Mouse (Mus musculus): ENCODE measurements around the gene App. TPM values are rescaled to one million over a fixed set of nuclear protein-coding genes. Genes with fewer than 3 reads are reported as not detected.

Gene App
- total RNA-seq, 2 experiments from 2014 or later, result 1,175 to 1,228 TPM

- Histone ChIP-seq H3K27ac (peak overlapping the region; percentile 25; the same call in 1 of the 2 replicates), H3K4me3 (no peak overlapping the region)
- no peak for TF ChIP-seq CTCF (conservative IDR thresholded peaks at IDR 0.05)
- no peak for DNase-seq (ENCODE audit: low spot score in 2 of 2)
These were observed 7.4 kb downstream of the App start for GRCm38 (mm10) chr16:85166205-85166604.

DNA sequence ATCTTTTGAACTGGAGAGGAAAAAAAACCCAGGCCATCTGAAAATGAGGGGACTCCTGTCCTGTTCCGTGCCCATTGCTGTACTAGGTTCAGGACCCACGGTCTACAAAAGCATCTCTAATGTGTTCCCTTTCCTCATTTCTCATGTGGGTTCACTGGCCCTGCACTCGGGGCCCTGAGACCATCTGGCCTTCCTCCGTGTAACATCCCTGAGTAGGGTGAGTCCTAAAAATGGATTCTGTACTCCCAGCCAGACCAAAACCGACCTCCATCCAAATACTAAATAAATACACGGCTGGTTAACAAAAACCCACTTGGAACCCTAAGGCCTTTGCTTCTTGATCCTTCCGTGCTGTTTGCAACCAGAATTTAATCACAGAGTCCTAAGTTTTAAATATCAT, 7.9 kb downstream of the App start:
- DNase-seq (ENCODE audit: low spot score in 2 of 2), result no peak
- no peak for TF ChIP-seq CTCF (conservative IDR thresholded peaks at IDR 0.05)
- no peak overlapping the region for H3K4me3 ChIP-seq
- H3K27ac ChIP-seq, result peak overlapping the region; percentile 25; the same call in 1 of the 2 replicates

DNA sequence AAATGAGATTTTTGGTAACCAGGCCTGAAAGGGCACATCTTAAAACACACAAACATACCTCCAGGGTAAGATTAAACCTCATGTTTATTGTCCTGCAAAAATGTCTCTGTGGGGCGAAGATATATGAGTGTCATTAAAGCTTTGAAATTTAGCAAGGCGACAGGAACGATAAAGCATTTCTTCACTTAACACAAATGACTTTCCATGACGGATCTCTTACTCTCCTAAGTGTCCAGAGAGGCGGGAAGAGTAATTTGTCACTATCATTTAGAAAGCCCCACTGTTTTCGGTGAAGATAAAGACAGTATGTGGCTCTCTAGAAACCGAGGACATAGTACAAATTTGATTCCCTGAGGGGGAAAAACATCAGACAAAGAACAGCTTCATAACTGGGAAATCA, 8.4 kb downstream of the App start:
- Histone ChIP-seq H3K27ac (peak overlapping the region; percentile 25; the same call in 1 of the 2 replicates), H3K4me3 (no peak overlapping the region)
- no peak for TF ChIP-seq CTCF (conservative IDR thresholded peaks at IDR 0.05)
- DNase-seq (ENCODE audit: low spot score in 2 of 2), result no peak

- no peak for TF ChIP-seq CTCF (conservative IDR thresholded peaks at IDR 0.05)
These were observed 10.8 kb downstream of the App start for GRCm38 (mm10) chr16:85162779-85163178.

DNA sequence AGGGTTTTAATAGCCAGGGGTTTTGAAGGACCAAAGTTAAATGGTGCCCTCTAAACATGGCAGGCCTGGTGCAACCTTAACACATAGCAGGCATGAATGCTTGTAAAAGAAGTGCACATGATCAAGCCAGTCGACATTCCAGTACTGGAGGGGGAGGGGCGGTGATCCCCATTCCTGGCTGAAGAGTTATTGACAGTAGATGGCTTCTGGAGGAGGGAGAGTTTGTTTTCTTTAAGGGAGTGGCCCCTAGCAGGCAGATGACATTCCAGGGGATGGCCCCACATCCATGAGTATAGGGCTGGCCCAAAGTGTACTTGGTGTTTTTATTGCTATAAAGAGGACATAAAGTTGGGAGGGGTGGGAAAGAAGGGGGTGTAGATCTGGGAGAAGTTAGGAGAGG, 13.4 kb downstream of the App start:
- DNase-seq (ENCODE audit: low spot score in 2 of 2), result no peak
- H3K27ac ChIP-seq, result no peak overlapping the region
- H3K4me3 ChIP-seq, result no peak overlapping the region
- no peak for TF ChIP-seq CTCF (conservative IDR thresholded peaks at IDR 0.05)

More at GRCm38 (mm10) chr16:85162779-85163178, 10.8 kb downstream of the App start:
- DNase-seq (ENCODE audit: low spot score in 2 of 2), result no peak
- H3K4me3 ChIP-seq, result no peak overlapping the region
- no peak overlapping the region for H3K27ac ChIP-seq

GRCm38 (mm10) chr16:85157796-85158546, 15.6 kb downstream of the App start:
- DNase-seq (ENCODE audit: low spot score in 2 of 2), result no peak
- H3K27ac ChIP-seq, result no peak overlapping the region
- TF ChIP-seq CTCF (conservative IDR thresholded peaks at IDR 0.05), result no peak
- H3K4me3 ChIP-seq, result no peak overlapping the region

- no peak for TF ChIP-seq CTCF (conservative IDR thresholded peaks at IDR 0.05)
- DNase-seq (ENCODE audit: low spot score in 2 of 2), result no peak
- Histone ChIP-seq H3K4me3 (no peak overlapping the region), H3K27ac (no peak overlapping the region)
These were observed 16.4 kb downstream of the App start for GRCm38 (mm10) chr16:85157156-85157555.

- H3K4me3 ChIP-seq, result no peak overlapping the region
- no peak for TF ChIP-seq CTCF (conservative IDR thresholded peaks at IDR 0.05)
- DNase-seq (ENCODE audit: low spot score in 2 of 2), result no peak
These were observed 17.7 kb downstream of the App start for GRCm38 (mm10) chr16:85155836-85156235.

GRCm38 (mm10) chr16:85152457-85152856, 21.1 kb downstream of the App start:
- TF ChIP-seq CTCF (conservative IDR thresholded peaks at IDR 0.05), result no peak
- DNase-seq (ENCODE audit: low spot score in 2 of 2), result no peak
- H3K4me3 ChIP-seq, result no peak overlapping the region
- H3K27ac ChIP-seq, result peak overlapping the region; percentile 70; the same call in 1 of the 2 replicates

More at GRCm38 (mm10) chr16:85155836-85156235, 17.7 kb downstream of the App start:
- H3K27ac ChIP-seq, result no peak overlapping the region

GRCm38 (mm10) chr16:85151681-85152080, 21.9 kb downstream of the App start:
- TF ChIP-seq CTCF (conservative IDR thresholded peaks at IDR 0.05), result no peak
- H3K4me3 ChIP-seq, result no peak overlapping the region
- no peak for DNase-seq (ENCODE audit: low spot score in 2 of 2)
- peak overlapping the region; percentile 70 for H3K27ac ChIP-seq

- no peak for TF ChIP-seq CTCF (conservative IDR thresholded peaks at IDR 0.05)
- DNase-seq (ENCODE audit: low spot score in 2 of 2), result no peak
- Histone ChIP-seq H3K27ac (peak overlapping the region; percentile 49), H3K4me3 (no peak overlapping the region)
These were observed 22.7 kb downstream of the App start for GRCm38 (mm10) chr16:85150902-85151301.

- TF ChIP-seq CTCF (conservative IDR thresholded peaks at IDR 0.05), result no peak
- no peak for DNase-seq (ENCODE audit: low spot score in 2 of 2)
- Histone ChIP-seq H3K27ac (peak overlapping the region; percentile 72; the same call in 1 of the 2 replicates), H3K4me3 (no peak overlapping the region)
These were observed 24.1 kb downstream of the App start for GRCm38 (mm10) chr16:85149509-85149871.

DNA sequence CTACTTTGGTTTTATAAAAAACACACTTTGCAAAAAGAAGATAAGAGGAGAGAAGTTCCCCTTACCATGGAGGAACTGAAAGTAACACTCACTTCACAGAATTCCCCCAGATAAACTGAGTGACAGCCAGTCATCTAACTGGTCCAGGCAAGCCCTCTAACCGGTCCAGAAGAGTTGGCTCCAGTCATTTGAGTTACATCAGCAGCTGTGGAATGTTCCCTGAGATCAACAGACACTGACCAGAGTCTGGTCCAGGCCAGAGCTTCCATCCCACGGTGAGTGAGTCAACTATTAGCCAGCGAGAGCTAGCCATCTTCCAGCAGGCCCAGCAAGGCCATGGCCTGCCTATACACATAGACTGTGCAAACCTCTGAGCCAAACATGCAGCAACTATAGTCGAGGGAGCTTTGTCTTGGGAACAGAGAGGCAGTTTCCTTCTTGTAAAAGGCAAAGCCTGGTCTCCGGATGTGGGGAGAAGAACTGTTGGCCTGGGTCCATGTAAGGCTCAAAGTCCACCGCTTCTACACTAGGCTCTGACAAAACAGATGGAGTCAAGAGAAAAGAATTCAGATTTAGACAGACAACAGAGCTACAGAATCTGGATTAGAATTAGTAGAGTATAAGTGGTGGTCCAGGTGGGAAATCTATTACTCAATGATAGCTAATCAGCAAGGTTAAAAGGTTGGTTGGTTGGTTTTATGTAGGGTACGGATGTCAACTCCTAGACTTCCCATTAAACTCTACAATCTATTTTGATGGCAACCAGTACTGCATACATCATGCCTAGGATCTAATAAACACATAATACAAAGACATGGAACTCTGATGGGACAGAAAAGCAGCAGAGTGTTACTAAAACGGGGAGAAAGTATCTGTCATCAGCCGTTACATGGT, 24.7 kb downstream of the App start:
- no peak for TF ChIP-seq CTCF (conservative IDR thresholded peaks at IDR 0.05)
- no peak overlapping the region for H3K4me3 ChIP-seq
- peak overlapping the region; percentile 72 for H3K27ac ChIP-seq
- no peak for DNase-seq (ENCODE audit: low spot score in 2 of 2)

Data from layer of hippocampus, adult 2 months (tissue).